Mouse (Mus musculus) kidney, embryonic 15.5 days (tissue): ENCODE data around the gene Nhej1. TPM values are rescaled to one million over a fixed set of nuclear protein-coding genes. Genes with fewer than 3 reads are reported as not detected.

Source experiments
- ATAC-seq: fragments of 200-750 bp; cut with Nextera tagmentation; replicated peaks from 2 replicates; pipeline ENCODE4 v1.8.0; 2017; ENCODE audit warnings: moderate TSS enrichment; ENCODE audit not compliant: low FRiP score
- H3K27ac ChIP-seq: fragments of 300-500 bp; sonication (generic); 2 replicates; pipeline ENCODE4 v1.5.1; 2015; ENCODE audit warnings: mild to moderate bottlenecking, inconsistent platforms
- H3K27me3 ChIP-seq: fragments of 300-500 bp; sonication (generic); 2 replicates; pipeline ENCODE4 v1.6.1; 2015; ENCODE audit warnings: inconsistent platforms
- H3K36me3 ChIP-seq: fragments of 300-500 bp; sonication (generic); 2 replicates; pipeline ENCODE4 v1.6.1; 2015; ENCODE audit warnings: inconsistent platforms
- H3K4me1 ChIP-seq: fragments of 300-500 bp; sonication (generic); 2 replicates; pipeline ENCODE4 v1.6.1; 2015; ENCODE audit warnings: inconsistent platforms
- H3K4me2 ChIP-seq: fragments of 300-500 bp; sonication (generic); 2 replicates; pipeline ENCODE4 v1.6.1; 2015; ENCODE audit warnings: moderate library complexity, mild to moderate bottlenecking, inconsistent platforms
- H3K4me3 ChIP-seq: fragments of 300-500 bp; sonication (generic); replicated peaks from 2 replicates; pipeline ENCODE4 v1.5.1; 2015; ENCODE audit warnings: mild to moderate bottlenecking, inconsistent platforms
- H3K9ac ChIP-seq: fragments of 300-500 bp; sonication (generic); 2 replicates; pipeline ENCODE4 v1.6.1; 2015; ENCODE audit warnings: mild to moderate bottlenecking, inconsistent platforms
- H3K9me3 ChIP-seq: fragments of 300-500 bp; sonication (generic); replicated peaks from 2 replicates; pipeline ENCODE4 v1.6.1; 2016; ENCODE audit warnings: inconsistent platforms
- WGBS: fragments of 180-500 bp; shearing (Covaris S2); methylation state at CpG from one replicate; pipeline ENCODE4 v1.1.7; 2015; ENCODE audit warnings: mixed read lengths; 5-methylcytosine and 5-hydroxymethylcytosine counted together
- polyA plus RNA-seq: library from polyadenylated mRNA; unstranded; fragments of >200 nt; fragmentation: Nextera tagmentation; extraction: Ambion mirVana; gene quantifications from 2 replicates; pipeline ENCODE4 v1.2.1, GENCODE M21; 2015

Nhej1 gene
- polyA plus RNA-seq, 1 experiment from 2014 or later, result 10.6 TPM

DNA sequence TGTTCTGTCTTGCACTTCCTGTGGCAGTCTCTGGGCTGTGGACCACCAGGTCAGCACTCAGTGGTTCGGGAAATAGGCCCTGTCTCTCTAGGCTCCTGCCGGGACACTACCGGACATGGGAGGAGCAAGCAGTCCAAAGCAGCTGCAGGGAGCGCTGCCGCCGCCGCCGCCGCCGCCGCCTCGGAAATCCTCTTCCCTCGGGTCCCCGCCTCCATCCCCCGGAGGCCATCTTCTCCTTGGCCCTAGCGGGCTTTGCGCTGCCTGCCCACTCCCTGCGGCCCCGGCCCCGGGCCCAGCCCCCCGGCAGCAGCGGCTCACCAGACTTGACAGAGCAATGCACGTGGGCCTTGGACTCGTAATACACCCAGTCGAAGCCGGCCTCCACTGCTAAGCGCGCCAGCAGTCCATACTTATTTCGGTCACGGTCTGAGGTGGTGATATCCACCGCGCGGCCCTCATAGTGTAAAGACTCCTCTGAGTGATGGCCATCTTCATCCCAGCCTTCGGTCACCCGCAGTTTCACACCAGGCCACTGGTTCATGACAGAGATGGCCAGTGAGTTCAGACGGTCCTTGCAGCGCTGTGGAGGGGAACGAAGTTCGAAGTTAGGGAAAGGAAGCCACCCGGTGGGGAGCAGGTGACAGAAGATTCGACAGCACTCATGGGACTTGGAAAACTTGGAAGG, 176.9 kb downstream of the Nhej1 start:
- no peaks in the 10 kb centered on the region for H3K36me3 ChIP-seq
- no peak for ATAC-seq
- H3K4me1 ChIP-seq, result peaks cover 45% of the 10 kb centered on the region
- no peak overlapping the region for H3K27ac ChIP-seq
- peaks cover 98% of the 10 kb centered on the region for H3K27me3 ChIP-seq
- peak overlapping the region; percentile 72 for H3K4me2 ChIP-seq
- no peaks in the 10 kb centered on the region for H3K9me3 ChIP-seq
- WGBS, result 1% methylated on average over 41 of the region's 41 CpGs
- peak overlapping the region; percentile 39 for H3K4me3 ChIP-seq
- no peak overlapping the region for H3K9ac ChIP-seq

DNA sequence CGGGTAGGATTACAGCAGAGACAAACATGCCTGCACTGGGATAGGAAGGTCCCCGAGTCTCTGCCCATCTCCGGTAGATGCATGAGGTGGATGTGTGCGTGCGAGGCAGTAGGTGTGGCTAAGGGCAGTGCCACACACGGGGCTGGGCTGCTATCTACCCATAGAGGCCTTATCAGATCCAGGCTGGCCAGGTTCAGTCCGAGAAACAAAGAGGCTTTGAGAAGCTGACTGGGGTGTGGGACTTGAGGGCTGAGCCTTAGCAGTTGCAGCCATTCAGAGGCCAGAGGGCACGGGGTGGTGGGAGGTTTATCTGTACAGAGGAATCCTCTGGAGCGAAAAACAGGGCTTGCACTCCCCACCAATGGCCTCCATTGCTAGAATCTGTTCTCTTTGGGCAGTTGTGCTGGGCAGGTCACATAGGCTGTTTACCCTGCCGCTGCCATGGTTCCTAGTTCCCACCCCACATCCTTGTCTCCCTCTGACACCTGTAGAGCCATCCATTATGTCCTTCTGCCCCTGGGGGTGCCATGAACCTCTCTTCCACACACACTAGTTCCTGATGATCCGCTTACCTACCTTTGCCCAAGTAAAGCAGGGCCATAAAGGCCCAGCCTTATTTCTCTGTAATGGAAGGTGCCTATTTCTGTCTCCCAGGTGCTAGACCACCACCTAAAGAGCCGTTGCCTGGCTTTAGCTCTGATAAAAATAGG, 183.2 kb downstream of the Nhej1 start:
- no peaks in the 10 kb centered on the region for H3K36me3 ChIP-seq
- WGBS, result 52% methylated on average over 12 of the region's 12 CpGs
- peaks cover 81% of the 10 kb centered on the region for H3K27me3 ChIP-seq
- H3K9me3 ChIP-seq, result no peaks in the 10 kb centered on the region
- no peak overlapping the region for H3K4me2 ChIP-seq
- H3K4me1 ChIP-seq, result no peaks in the 10 kb centered on the region
- no peak overlapping the region for H3K27ac ChIP-seq
- no peak for ATAC-seq
- no peak overlapping the region for H3K9ac ChIP-seq
- no peak overlapping the region for H3K4me3 ChIP-seq

DNA sequence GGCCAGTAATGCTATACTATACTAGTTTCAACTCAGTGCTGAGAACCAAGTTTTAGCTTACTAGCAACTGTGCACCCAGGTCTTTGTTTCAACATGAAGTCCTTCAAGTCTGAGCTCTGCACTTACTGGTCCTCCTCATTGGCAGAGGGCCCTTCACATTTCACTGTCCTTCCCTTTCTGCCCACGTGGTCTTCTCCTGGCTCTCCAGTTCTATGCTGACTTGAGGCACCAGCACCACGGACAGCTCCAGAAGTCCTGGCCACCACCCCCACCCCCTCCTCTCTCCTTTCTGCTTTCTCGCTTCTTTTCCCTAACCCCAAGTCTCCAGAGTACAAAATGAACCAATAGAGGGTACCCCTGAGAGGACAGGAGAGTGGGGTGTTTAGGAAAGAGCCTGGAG, 185.2 kb downstream of the Nhej1 start:
- Histone ChIP-seq H3K9me3 (no peaks in the 10 kb centered on the region), H3K4me1 (0 out of 2 replicates have a peak, but pooled peaks cover 2% of the 10 kb centered on the region), H3K27me3 (peaks cover 78% of the 10 kb centered on the region), H3K4me2 (no peak overlapping the region), H3K4me3 (no peak overlapping the region), H3K36me3 (no peaks in the 10 kb centered on the region), H3K9ac (no peak overlapping the region), H3K27ac (no peak overlapping the region)
- 3% methylated on average over 3 of the region's 3 CpGs for WGBS
- no peak for ATAC-seq

DNA sequence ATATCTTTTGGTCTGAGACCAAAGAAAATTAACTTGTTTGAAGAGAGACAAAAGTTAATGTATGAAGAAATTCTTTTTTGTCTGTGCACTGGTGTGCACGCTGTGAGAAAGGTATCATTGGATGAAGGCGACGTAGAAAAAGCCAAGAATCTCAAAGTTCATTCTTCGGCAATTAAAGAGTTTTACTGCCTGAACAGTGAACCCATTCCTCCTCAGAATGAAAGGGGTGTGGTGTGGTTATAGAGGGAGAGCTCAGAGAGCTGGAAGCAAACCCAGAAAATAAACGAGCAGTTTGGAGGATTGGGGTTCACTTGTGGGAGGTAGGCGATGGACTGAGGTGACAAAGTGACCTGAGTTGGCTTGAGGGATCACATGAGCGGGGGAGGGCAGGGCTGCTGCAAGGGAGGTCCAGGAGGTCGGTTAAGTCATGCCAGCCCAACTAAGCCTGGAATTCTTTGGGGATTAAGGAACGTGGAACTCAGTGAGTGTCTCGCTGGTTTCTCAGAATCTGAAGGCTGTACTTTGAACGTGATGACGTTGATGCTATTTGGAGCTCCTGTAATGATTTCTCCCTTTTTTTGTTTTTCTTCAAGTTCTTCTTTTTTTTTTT, 188.7 kb downstream of the Nhej1 start:
- Histone ChIP-seq H3K36me3 (no peaks in the 10 kb centered on the region), H3K9me3 (no peaks in the 10 kb centered on the region), H3K27me3 (peaks cover 76% of the 10 kb centered on the region), H3K4me1 (0 out of 2 replicates have a peak, but pooled peaks cover 2% of the 10 kb centered on the region), H3K27ac (no peak overlapping the region), H3K9ac (no peak overlapping the region), H3K4me2 (no peak overlapping the region), H3K4me3 (no peak overlapping the region)
- ATAC-seq, result no peak
- WGBS, result 45% methylated on average over 12 of the region's 12 CpGs

DNA sequence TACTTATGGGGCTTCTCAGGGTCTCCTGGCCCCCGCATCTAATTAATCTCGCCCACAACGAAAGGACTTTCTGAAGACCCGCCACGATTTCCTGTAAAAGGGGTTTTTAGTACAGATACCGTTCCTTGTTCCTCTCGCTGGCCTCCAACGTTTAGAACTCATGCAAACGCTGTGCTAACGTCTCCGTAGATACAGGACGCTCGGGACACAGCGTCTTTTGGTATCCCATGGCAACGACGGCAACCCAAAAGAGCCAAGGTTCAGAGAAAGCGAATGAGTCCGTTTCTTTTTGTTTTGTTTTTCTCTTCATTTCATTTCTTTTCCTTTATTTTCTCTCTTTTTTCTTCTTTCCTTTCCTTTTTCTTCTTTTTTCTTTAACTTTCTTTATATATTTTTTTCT, 189.6 kb downstream of the Nhej1 start, which contains the start of gene Cfap65:
TSS of gene Cfap65 (minus strand) at position 198 of the 400 bp plus-strand sequence.
- Histone ChIP-seq H3K4me3 (peak within 1 kb of the TSS; percentile 30), H3K9ac (no peak within 1 kb of the TSS), H3K4me1 (0 out of 2 replicates have a peak, but pooled peaks cover 2% of the 10 kb centered on the region), H3K27me3 (peaks cover 77% of the 10 kb centered on the region), H3K27ac (no peak within 1 kb of the TSS), H3K36me3 (no peaks in the 10 kb centered on the region), H3K4me2 (peak within 1 kb of the TSS; percentile 46), H3K9me3 (no peaks in the 10 kb centered on the region)
- no peak for ATAC-seq
- WGBS, result 2% methylated on average over 18 of the region's 18 CpGs

DNA sequence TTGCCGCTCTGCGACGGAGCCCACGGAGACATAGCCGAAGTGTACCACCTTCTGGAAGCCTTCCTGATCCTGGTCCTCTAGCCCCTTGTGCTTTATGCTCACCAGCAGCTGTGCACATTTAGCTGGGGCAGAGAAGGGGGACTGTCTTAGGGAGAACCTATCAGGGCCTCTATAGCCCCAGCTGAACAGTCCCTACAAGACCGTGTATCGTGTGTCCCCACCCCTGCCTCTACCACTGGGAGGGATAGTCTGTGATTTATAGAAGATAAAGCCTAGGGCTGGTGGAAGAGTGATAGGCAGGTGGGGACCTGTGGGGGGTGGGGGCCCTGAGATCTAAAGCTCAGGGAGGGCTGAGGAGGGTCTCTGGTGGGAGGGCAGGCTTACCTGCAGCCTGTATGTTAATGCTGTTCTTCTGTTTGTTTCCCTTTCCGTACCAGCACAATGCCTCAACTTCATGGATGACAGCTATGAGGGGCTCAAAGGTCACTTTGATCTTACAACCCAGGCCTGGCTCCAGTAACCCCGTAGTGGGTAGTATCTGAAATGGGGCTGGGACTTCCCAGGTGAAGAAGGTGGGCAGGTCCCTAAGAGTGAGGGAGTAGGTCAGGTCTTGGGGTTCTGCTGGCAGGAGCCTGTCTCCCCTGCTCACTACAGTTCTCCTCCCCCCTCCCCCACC, 197.2 kb downstream of the Nhej1 start:
- H3K27ac ChIP-seq, result no peak overlapping the region
- no peaks in the 10 kb centered on the region for H3K4me1 ChIP-seq
- H3K27me3 ChIP-seq, result peaks cover 44% of the 10 kb centered on the region
- no peak overlapping the region for H3K4me3 ChIP-seq
- H3K9me3 ChIP-seq, result no peaks in the 10 kb centered on the region
- H3K36me3 ChIP-seq, result no peaks in the 10 kb centered on the region
- no peak overlapping the region for H3K9ac ChIP-seq
- WGBS, result 74% methylated on average over 9 of the region's 9 CpGs
- no peak overlapping the region for H3K4me2 ChIP-seq
- no peak for ATAC-seq

DNA sequence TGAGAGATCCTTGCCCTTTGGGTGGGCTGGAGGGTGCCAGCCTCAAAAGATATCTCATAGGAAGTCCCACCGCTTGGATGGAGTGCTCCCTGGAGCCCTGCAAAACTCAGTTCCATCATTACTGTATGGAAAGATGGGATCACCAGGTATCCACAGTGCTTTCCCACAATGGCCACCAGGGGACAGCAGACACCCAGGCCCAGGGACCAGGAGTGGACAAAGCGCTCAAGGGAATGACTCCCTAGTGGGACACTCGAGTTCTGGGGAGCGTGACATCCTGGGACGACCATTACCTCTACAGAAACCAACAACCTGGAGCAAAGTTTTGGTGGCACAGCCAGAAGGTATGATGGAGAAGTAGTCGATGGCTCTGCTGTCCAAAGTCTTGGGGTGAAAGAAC, 198.3 kb downstream of the Nhej1 start:
- no peak overlapping the region for H3K27ac ChIP-seq
- no peak overlapping the region for H3K4me2 ChIP-seq
- H3K9ac ChIP-seq, result no peak overlapping the region
- no peaks in the 10 kb centered on the region for H3K36me3 ChIP-seq
- H3K9me3 ChIP-seq, result no peaks in the 10 kb centered on the region
- no peak overlapping the region for H3K4me3 ChIP-seq
- no peaks in the 10 kb centered on the region for H3K4me1 ChIP-seq
- ATAC-seq, result 0 out of 2 replicates have a peak, but pooled peaks have one; percentile 18
- H3K27me3 ChIP-seq, result peaks cover 37% of the 10 kb centered on the region
- WGBS, result 32% methylated on average over 6 of the region's 6 CpGs

DNA sequence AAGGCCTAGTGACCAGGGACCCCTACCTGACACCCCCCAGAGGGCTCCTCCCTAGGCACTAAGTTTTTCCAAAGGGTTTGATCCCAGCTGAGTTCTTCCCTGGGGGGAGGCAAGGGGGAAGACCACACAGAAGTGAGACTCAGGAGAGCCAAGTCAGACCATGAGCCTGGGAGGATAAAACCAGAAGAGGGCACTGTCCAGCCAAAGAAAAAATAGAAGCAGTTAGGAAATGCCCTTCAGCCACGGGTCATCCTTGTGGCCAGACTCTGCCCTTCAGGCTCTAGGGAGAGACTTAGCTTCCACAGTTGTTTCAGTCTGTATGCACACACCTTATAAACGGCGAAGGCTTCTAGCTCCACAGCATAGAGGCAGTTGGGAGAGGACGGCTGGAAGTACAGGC, 200.5 kb downstream of the Nhej1 start:
- H3K4me3 ChIP-seq, result no peak overlapping the region
- peaks cover 28% of the 10 kb centered on the region for H3K27me3 ChIP-seq
- no peak overlapping the region for H3K27ac ChIP-seq
- 63% methylated on average over 4 of the region's 4 CpGs for WGBS
- H3K4me1 ChIP-seq, result no peaks in the 10 kb centered on the region
- no peaks in the 10 kb centered on the region for H3K36me3 ChIP-seq
- no peak overlapping the region for H3K9ac ChIP-seq
- no peak overlapping the region for H3K4me2 ChIP-seq
- ATAC-seq, result no peak
- H3K9me3 ChIP-seq, result no peaks in the 10 kb centered on the region

Other genes with a start within 250 kb of the Nhej1 start
- 0.53 and 0.67 TPM in 2 replicates for gene Fev, start 239.8 kb downstream of the Nhej1 start, polyA plus RNA-seq
- gene Cryba2, start 232.1 kb downstream of the Nhej1 start, polyA plus RNA-seq, result not detected in 2 replicates
- 0.03 TPM in 1 of 2 replicates, not detected in the other for gene Cfap65, start 189.6 kb downstream of the Nhej1 start, polyA plus RNA-seq
- 2.2 and 2.9 TPM in 2 replicates for gene Ihh, start 173.5 kb downstream of the Nhej1 start, polyA plus RNA-seq
- gene Slc23a3, start 8.7 kb upstream of the Nhej1 start, polyA plus RNA-seq, result 2.5 and 4.3 TPM in 2 replicates
- gene Cnppd1, start 17.5 kb upstream of the Nhej1 start, polyA plus RNA-seq, result 41.0 and 50.9 TPM in 2 replicates
- gene Retreg2, start 17.6 kb upstream of the Nhej1 start, polyA plus RNA-seq, result 53.5 and 53.8 TPM in 2 replicates
- gene Zfand2b, start 43.4 kb upstream of the Nhej1 start, polyA plus RNA-seq, result 41.3 and 42.4 TPM in 2 replicates
- gene Abcb6, start 55.2 kb upstream of the Nhej1 start, polyA plus RNA-seq, result 30.8 and 36.5 TPM in 2 replicates
- 24.9 and 26.8 TPM in 2 replicates for gene Ankzf1, start 67.0 kb upstream of the Nhej1 start, polyA plus RNA-seq
- 29.3 and 33.3 TPM in 2 replicates for gene Atg9a, start 67.0 kb upstream of the Nhej1 start, polyA plus RNA-seq
- gene Glb1l, start 85.6 kb upstream of the Nhej1 start, polyA plus RNA-seq, result 44.9 and 45.8 TPM in 2 replicates
- 142 and 148 TPM in 2 replicates for gene Stk16, start 85.6 kb upstream of the Nhej1 start, polyA plus RNA-seq
- gene Tuba4a, start 94.7 kb upstream of the Nhej1 start, polyA plus RNA-seq, result 63.8 and 64.3 TPM in 2 replicates
- not detected in 2 replicates for gene A630095N17Rik, start 106.9 kb upstream of the Nhej1 start, polyA plus RNA-seq
- gene Dnajb2, start 111.2 kb upstream of the Nhej1 start, polyA plus RNA-seq, result 33.8 and 38.6 TPM in 2 replicates
- gene Ptprn, start 139.3 kb upstream of the Nhej1 start, polyA plus RNA-seq, result 0.48 and 2.3 TPM in 2 replicates
- 1.5 and 10.1 TPM in 2 replicates for gene Resp18, start 153.2 kb upstream of the Nhej1 start, polyA plus RNA-seq
- gene Dnpep, start 192.8 kb upstream of the Nhej1 start, polyA plus RNA-seq, result 136 and 153 TPM in 2 replicates
- gene Des, start 235.1 kb upstream of the Nhej1 start, polyA plus RNA-seq, result 53.5 and 53.9 TPM in 2 replicates